Mouse (Mus musculus) testis, adult 2 months (tissue): ENCODE results near the gene Per1.

Experiments
- CTCF ChIP-seq: fragments of 200-500 bp; IDR thresholded peaks from 2 replicates; pipeline ENCODE4 v1.5.1; 2012; ENCODE audit warnings: low read depth, mild to moderate bottlenecking, inconsistent platforms, low read length, moderate library complexity; ENCODE audit not compliant: control insufficient read depth, insufficient read depth, insufficient replicate concordance
- POLR2A ChIP-seq: fragments of 200-500 bp; IDR thresholded peaks from 2 replicates; pipeline ENCODE4 v1.6.1; 2012; ENCODE audit warnings: low read depth, mild to moderate bottlenecking, inconsistent platforms, low read length, moderate library complexity; ENCODE audit not compliant: control insufficient read depth

DNA sequence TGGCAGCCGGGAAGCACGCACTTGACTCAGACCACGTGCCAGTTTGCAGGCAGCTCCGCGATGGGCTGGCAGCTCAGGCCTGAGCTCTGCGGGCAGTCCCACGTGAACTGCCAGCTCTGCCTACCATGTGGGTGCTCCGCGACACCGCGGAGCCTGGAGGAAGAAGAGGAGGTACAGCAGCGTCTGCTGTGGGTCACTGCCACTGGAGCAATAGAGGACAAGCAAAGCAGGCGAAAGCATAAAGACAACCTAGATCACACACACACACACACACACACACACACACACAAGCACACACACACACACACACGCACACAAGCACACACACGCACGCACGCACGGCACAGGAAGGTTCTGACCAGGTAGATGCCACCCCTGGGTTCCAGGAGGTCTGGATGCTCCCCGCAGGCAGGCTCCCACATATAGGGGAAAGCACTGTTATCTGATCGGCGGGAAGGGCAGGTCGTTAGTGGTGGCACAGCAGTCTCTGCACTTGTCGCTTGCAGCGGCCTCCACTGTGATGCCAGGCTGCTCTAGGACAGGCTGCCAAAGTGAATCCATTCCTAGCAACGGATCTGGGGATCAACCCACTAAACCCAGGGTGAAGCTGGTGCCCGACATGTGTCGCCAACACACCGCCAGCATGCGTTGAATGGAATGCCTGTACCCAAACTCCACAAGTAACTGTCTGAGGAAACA lies 28.7 kb upstream of the Per1 start:
- TF ChIP-seq POLR2A (no peak), CTCF (no peak)
